7 mouse cellular contexts compared by ENCODE assay signal in the genomic region with DNA sequence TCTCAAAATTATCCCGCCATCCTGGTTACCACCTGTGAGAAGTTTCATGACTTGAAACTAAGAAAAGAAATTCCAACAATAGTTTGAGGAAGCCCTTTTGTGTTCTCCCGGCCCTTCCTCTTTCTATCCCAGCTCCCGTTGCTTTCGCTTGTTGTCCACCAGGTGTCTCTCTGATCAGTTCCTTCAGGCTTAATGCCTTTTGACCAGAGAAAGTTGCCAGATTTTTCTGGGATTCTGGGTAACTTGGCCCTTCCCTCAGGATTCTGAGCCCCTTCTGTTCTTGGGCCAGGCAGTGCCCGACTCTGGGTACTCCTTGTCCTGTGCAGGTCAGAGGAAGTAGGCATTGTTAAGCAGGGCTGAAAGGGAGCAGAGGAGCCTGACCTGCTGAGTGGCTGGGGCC. TPM values are rescaled to one million over a fixed set of nuclear protein-coding genes. Genes with fewer than 3 reads are reported as not detected.
DNase-seq lines count a peak whose midpoint lies in the region; ATAC-seq and TF ChIP-seq lines count a peak whose summit lies in the region.

No protein-coding gene starts in this region.

- TF ChIP-seq CTCF in MEL (IDR thresholded peaks at IDR 0.05 in 2 of 3, conservative IDR thresholded peaks at IDR 0.05 in 1 of 3; ENCODE audit: control insufficient read depth in 1 of 3, insufficient read depth in 1 of 3, low read depth in 2 of 3, low read length in 3 of 3, poor library complexity in 1 of 3, severe bottlenecking in 1 of 3) = peak in 2 of 3 experiments; percentile 20 to 25; a peak in 2 of 6 replicates

- TF ChIP-seq EP300 in MEL (IDR thresholded peaks at IDR 0.05; ENCODE audit: low read depth in 1 of 2, low read length in 2 of 2) = no peak

- H3K4me3 ChIP-seq in MEL (ENCODE audit: control insufficient read depth in 1 of 2, insufficient read depth in 1 of 2, low read depth in 2 of 2, low read length in 2 of 2) = no peak overlapping the region
- H3K4me3 ChIP-seq in limb, embryonic 15.5 days = no peak overlapping the region

- no peak for TF ChIP-seq POLR2A in MEL (IDR thresholded peaks at IDR 0.05; ENCODE audit: control insufficient read depth in 1 of 2, insufficient read depth in 1 of 2, low read depth in 1 of 2, low read length in 2 of 2, poor library complexity in 1 of 2)

- ATAC-seq in limb, embryonic 15.5 days (ENCODE audit: insufficient number of reproducible peaks, low FRiP score, low TSS enrichment, low read depth) = no peak

- peak; percentile 47 for DNase-seq in kidney, adult 9 months
- no peak for DNase-seq in kidney, adult 11 months
- no peak for DNase-seq in MEL (ENCODE audit: low read depth, low spot score)
- DNase-seq in cerebellum, adult 9-10 months = peak; percentile 48
- peak; percentile 60 to 74 for DNase-seq in heart, postnatal 10 days
- no peak for DNase-seq in ovary, adult 18-20 months (ENCODE audit: low spot score)

- H3K36me3 ChIP-seq in MEL (ENCODE audit: control insufficient read depth in 1 of 2, insufficient read depth in 2 of 2, low read length in 2 of 2) = no peaks in the 10 kb centered on the region; a peak in 1 of 4 replicates
- H3K36me3 ChIP-seq in limb, embryonic 15.5 days = peaks cover 28% of the 10 kb centered on the region

- peaks cover 0 to 5% of the 10 kb centered on the region in 2 experiments; a peak in 2 of 4 replicates for H3K4me1 ChIP-seq in MEL (ENCODE audit: control insufficient read depth in 1 of 2, insufficient read depth in 2 of 2, low read length in 2 of 2)
- H3K4me1 ChIP-seq in limb, embryonic 15.5 days = peaks cover 10% of the 10 kb centered on the region

- H3K79me2 ChIP-seq in MEL (ENCODE audit: control insufficient read depth, insufficient read depth, low read length, poor library complexity) = peaks cover 14% of the 10 kb centered on the region

- H3K4me2 ChIP-seq in limb, embryonic 15.5 days = no peak overlapping the region

- no peak for TF ChIP-seq RAD21 in MEL (IDR thresholded peaks at IDR 0.05; ENCODE audit: low read depth, low read length)

- intact Hi-C loops in heart, postnatal 10 days (cut with DNase I) = loop anchor here (1.0 kb wide), 1 partner anchor 35 kb away; no protein-coding TSS in a partner anchor

- H3K27ac ChIP-seq in MEL (ENCODE audit: control insufficient read depth, low read depth, low read length) = no peak overlapping the region
- no peak overlapping the region for H3K27ac ChIP-seq in limb, embryonic 15.5 days

- H3K9ac ChIP-seq in MEL (ENCODE audit: control insufficient read depth, low read depth, low read length, poor library complexity, severe bottlenecking) = no peak overlapping the region
- H3K9ac ChIP-seq in limb, embryonic 15.5 days = peak overlapping the region; percentile 8; the same call in 1 of the 2 replicates

- no peaks in the 10 kb centered on the region for H3K9me3 ChIP-seq in MEL (replicated peaks; ENCODE audit: insufficient read depth, low read length)
- H3K9me3 ChIP-seq in limb, embryonic 15.5 days = no peaks in the 10 kb centered on the region

- 17% methylated on average over 5 of the region's 5 CpGs for WGBS in limb, embryonic 15.5 days

- H3K27me3 ChIP-seq in MEL (ENCODE audit: control insufficient read depth in 1 of 2, insufficient read depth in 2 of 2, low read length in 2 of 2) = no peaks in the 10 kb centered on the region
- H3K27me3 ChIP-seq in limb, embryonic 15.5 days = no peaks in the 10 kb centered on the region

TF ChIP-seq in MEL, 35 proteins besides CTCF, POLR2A, EP300 and RAD21:
- TF ChIP-seq SMC3 (IDR thresholded peaks at IDR 0.05; ENCODE audit: low read depth, low read length) (peak; percentile 15; the same call in 1 of the 2 replicates), GABPA (IDR thresholded peaks at IDR 0.05; ENCODE audit: low read depth, low read length) (no peak), ZMIZ1 (IDR thresholded peaks at IDR 0.05; ENCODE audit: low read depth, low read length) (no peak), GATA1 (IDR thresholded peaks at IDR 0.05; ENCODE audit: low read depth, low read length) (no peak)

RNA-seq across cellular contexts. Expression of gene Tma7, which starts 5.6 kb away (rescaled TPM):
- 346 and 400 TPM in 2 replicates for total RNA-seq in MEL (2012; rRNA removed)
- 100 to 1,000 TPM in 1 of 2 experiments, not detected in 1; 366 TPM for polyA plus RNA-seq in MEL (2012; ENCODE audit: insufficient read depth in 1 of 2, insufficient read length in 2 of 2, low read depth in 1 of 2, low replicate concordance in 2 of 2, missing spikeins in 1 of 2)
- total RNA-seq in heart, postnatal 10 days (2021) = 100 to 1,000 TPM; 272 to 274 TPM
- polyA plus RNA-seq in limb, embryonic 15.5 days (2015; fragmentation: Nextera tagmentation; extraction: Ambion mirVana) = 487 and 558 TPM in 2 replicates

RNA-seq across cellular contexts. Expression of gene Ccdc51, which starts 5.7 kb away (rescaled TPM):
- total RNA-seq in MEL (2012; rRNA removed) = 26.8 and 28.4 TPM in 2 replicates
- polyA plus RNA-seq in MEL (2012; ENCODE audit: insufficient read depth in 1 of 2, insufficient read length in 2 of 2, low read depth in 1 of 2, low replicate concordance in 2 of 2, missing spikeins in 1 of 2) = 10 to 100 TPM in 1 of 2 experiments, not detected in 1; 15.1 TPM
- total RNA-seq in heart, postnatal 10 days (2021) = 10 to 100 TPM; 10.3 to 12.4 TPM
- polyA plus RNA-seq in limb, embryonic 15.5 days (2015; fragmentation: Nextera tagmentation; extraction: Ambion mirVana) = 12.5 and 13.6 TPM in 2 replicates

RNA-seq across cellular contexts. Expression of gene Plxnb1, which starts 7.2 kb away (rescaled TPM):
- total RNA-seq in MEL (2012; rRNA removed) = not detected in 2 replicates
- under 1 TPM in 1 of 2 experiments, not detected in 1; 0.07 TPM for polyA plus RNA-seq in MEL (2012; ENCODE audit: insufficient read depth in 1 of 2, insufficient read length in 2 of 2, low read depth in 1 of 2, low replicate concordance in 2 of 2, missing spikeins in 1 of 2)
- total RNA-seq in heart, postnatal 10 days (2021) = 10 to 100 TPM; 23.8 to 28.3 TPM
- 9.3 and 11.2 TPM in 2 replicates for polyA plus RNA-seq in limb, embryonic 15.5 days (2015; fragmentation: Nextera tagmentation; extraction: Ambion mirVana)

RNA-seq across cellular contexts. Expression of gene Atrip, which starts 14.1 kb away (rescaled TPM):
- 18.0 and 18.4 TPM in 2 replicates for total RNA-seq in MEL (2012; rRNA removed)
- polyA plus RNA-seq in MEL (2012; ENCODE audit: insufficient read depth in 1 of 2, insufficient read length in 2 of 2, low read depth in 1 of 2, low replicate concordance in 2 of 2, missing spikeins in 1 of 2) = 10 to 100 TPM in 1 of 2 experiments, not detected in 1; 35.3 TPM
- total RNA-seq in heart, postnatal 10 days (2021) = 10 to 100 TPM in 1 of 2 experiments, 1 to 10 TPM in 1; 9.2 to 10.4 TPM
- polyA plus RNA-seq in limb, embryonic 15.5 days (2015; fragmentation: Nextera tagmentation; extraction: Ambion mirVana) = 25.4 and 27.4 TPM in 2 replicates

RNA-seq across cellular contexts. Expression of gene Trex1, which starts 28.5 kb away (rescaled TPM):
- total RNA-seq in MEL (2012; rRNA removed) = 8.9 and 10.0 TPM in 2 replicates
- 10 to 100 TPM in 1 of 2 experiments, not detected in 1; 17.0 TPM for polyA plus RNA-seq in MEL (2012; ENCODE audit: insufficient read depth in 1 of 2, insufficient read length in 2 of 2, low read depth in 1 of 2, low replicate concordance in 2 of 2, missing spikeins in 1 of 2)
- total RNA-seq in heart, postnatal 10 days (2021) = 10 to 100 TPM in 1 of 2 experiments, 1 to 10 TPM in 1; 9.8 to 12.2 TPM
- polyA plus RNA-seq in limb, embryonic 15.5 days (2015; fragmentation: Nextera tagmentation; extraction: Ambion mirVana) = 16.0 and 17.2 TPM in 2 replicates

Comparison
In these comparisons a context has a peak if more than half of its experiments do, and no peak if none do; other contexts are left out.
1. DNase-seq: peak in kidney, adult 9 months (single experiment), cerebellum, adult 9-10 months (single experiment) and heart, postnatal 10 days (2 of 2); none in kidney, adult 11 months (single experiment), MEL (single experiment) and ovary, adult 18-20 months (single experiment).
2. RNA of gene Plxnb1, which starts 7.2 kb away (total RNA-seq): 23.8 to 28.3 TPM in heart, postnatal 10 days; not detected in MEL; every median in the first group is over 10 times any median in the second.